Mouse (Mus musculus) cerebellum, postnatal 14 days (tissue): ENCODE measurements at regions not wholly inside any gene's neighbourhood (a gene's known extent, or its start where the extent isn't known, plus 50 kb on each side); places are given as distances from the start of the nearest gene placed in this dataset.
"Not testable (repeated sequence)": the region's sequence is repeated elsewhere in the genome, so short reads cannot be mapped to it uniquely, and the experiment has no call there.

Experiments
- DNase-seq, 2 experiments: peaks; one replicate each; pipeline ENCODE4 v3.0.0; 2021; ENCODE audit warnings: mixed read lengths in 2 of 2

GRCm38 (mm10) chr6:16765354-16765753, 132.9 kb downstream of the Tfec start:
- no peak for DNase-seq

GRCm38 (mm10) chr6:16764707-16765106, 133.5 kb downstream of the Tfec start:
- DNase-seq = no peak

- not testable (repeated sequence) for DNase-seq
Measured at GRCm38 (mm10) chr6:16755044-16755443, 143.2 kb downstream of the Tfec start.

- no peak for DNase-seq
Measured at GRCm38 (mm10) chr6:16733184-16733583, 165.1 kb downstream of the Tfec start.

GRCm38 (mm10) chr6:16732095-16732494, 166.1 kb downstream of the Tfec start:
- no peak for DNase-seq

GRCm38 (mm10) chr6:16727256-16727890, 170.9 kb downstream of the Tfec start:
- no peak for DNase-seq

GRCm38 (mm10) chr6:16725256-16725655, 173.0 kb downstream of the Tfec start:
- DNase-seq = no peak

GRCm38 (mm10) chr6:16704496-16704895, 193.7 kb downstream of the Tfec start:
- no peak for DNase-seq

GRCm38 (mm10) chr6:16703412-16703746, 194.9 kb downstream of the Tfec start:
- DNase-seq = no peak

GRCm38 (mm10) chr6:16702706-16703411, 195.4 kb downstream of the Tfec start:
- peak; percentile 5 to 10 for DNase-seq

- DNase-seq = no peak
Measured at GRCm38 (mm10) chr6:16697285-16697684, 201.0 kb downstream of the Tfec start.

GRCm38 (mm10) chr6:16668004-16668403, 230.2 kb downstream of the Tfec start:
- peak; percentile 30 to 41 for DNase-seq

- DNase-seq = no peak
Measured at GRCm38 (mm10) chr6:16667241-16667640, 231.0 kb downstream of the Tfec start.

- no peak for DNase-seq
Measured at GRCm38 (mm10) chr6:16646269-16646668, 252.0 kb downstream of the Tfec start.

- no peak for DNase-seq
Measured at GRCm38 (mm10) chr6:16643519-16643918, 254.7 kb downstream of the Tfec start.

GRCm38 (mm10) chr6:16636736-16637304, 261.4 kb downstream of the Tfec start:
- no peak for DNase-seq

- DNase-seq = no peak
Measured at GRCm38 (mm10) chr6:16636108-16636507, 262.1 kb downstream of the Tfec start.

GRCm38 (mm10) chr6:16607393-16608023, 290.7 kb downstream of the Tfec start:
- DNase-seq = peak; percentile 5 to 18

GRCm38 (mm10) chr6:16606687-16607392, 291.4 kb downstream of the Tfec start:
- peak; percentile 4 to 14 for DNase-seq

- DNase-seq = no peak
Measured at GRCm38 (mm10) chr6:16592411-16592810, 305.8 kb downstream of the Tfec start.

GRCm38 (mm10) chr6:16582302-16582701, 315.9 kb downstream of the Tfec start:
- DNase-seq = no peak

- no peak for DNase-seq
Measured at GRCm38 (mm10) chr6:16581801-16582200, 316.4 kb downstream of the Tfec start.

GRCm38 (mm10) chr6:16575875-16576274, 322.4 kb downstream of the Tfec start:
- peak in 1 of 2 experiments; percentile 3 for DNase-seq
